Mouse (Mus musculus): ENCODE results near the gene Mphosph10. TPM values are rescaled to one million over a fixed set of nuclear protein-coding genes. Genes with fewer than 3 reads are reported as not detected.

Gene Mphosph10
- polyA plus RNA-seq, 1 experiment from 2014 or later, result 18.6 TPM

DNA sequence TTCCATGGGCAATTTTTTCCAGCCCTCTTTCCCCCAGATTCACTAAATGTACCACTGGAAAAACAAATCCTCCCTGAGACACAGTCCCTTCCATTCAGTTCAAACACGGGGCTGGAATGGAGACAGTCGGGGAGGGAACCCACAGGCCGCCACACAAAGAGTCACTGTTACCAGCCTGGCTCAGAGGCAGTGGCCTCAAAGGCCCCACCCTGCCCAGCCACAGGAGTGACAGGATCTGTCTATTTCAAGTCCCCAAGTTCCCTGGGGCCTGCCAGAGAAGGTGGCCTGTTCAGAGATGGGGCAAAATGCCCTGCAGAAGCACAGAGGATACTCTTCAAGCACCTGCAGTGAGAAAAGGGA lies 31.5 kb downstream of the Mphosph10 start:
- H3K36me3 ChIP-seq (ENCODE audit: control insufficient read depth, insufficient read depth, low read length), result peaks cover 77% of the 10 kb centered on the region
- ATAC-seq (ENCODE audit: insufficient number of reproducible peaks, insufficient read depth, low FRiP score, low read depth), result no peak
- H3K9me3 ChIP-seq (ENCODE audit: control insufficient read depth, low read length), result no peaks in the 10 kb centered on the region
- H3K27ac ChIP-seq (replicated peaks in 1 of 2; ENCODE audit: control insufficient read depth in 1 of 2, insufficient read depth in 1 of 2, low read depth in 2 of 2, low read length in 2 of 2), result no peak overlapping the region
- peaks cover 4 to 5% of the 10 kb centered on the region in 2 experiments; a peak in 2 of 4 replicates for H3K4me1 ChIP-seq (ENCODE audit: control insufficient read depth in 2 of 2, insufficient read depth in 2 of 2, low read length in 2 of 2)
- no peak overlapping the region for H3K9ac ChIP-seq (ENCODE audit: low read length)
- WGBS, result 74% methylated on average over 3 of the region's 3 CpGs
- H3K27me3 ChIP-seq (ENCODE audit: control insufficient read depth, insufficient read depth, low read length), result no peaks in the 10 kb centered on the region
- no peak overlapping the region for H3K4me2 ChIP-seq (ENCODE audit: low read length)
- no peak overlapping the region for H3K4me3 ChIP-seq (ENCODE audit: control insufficient read depth in 1 of 2, insufficient read depth in 1 of 2, low read depth in 1 of 2, low read length in 2 of 2)

DNA sequence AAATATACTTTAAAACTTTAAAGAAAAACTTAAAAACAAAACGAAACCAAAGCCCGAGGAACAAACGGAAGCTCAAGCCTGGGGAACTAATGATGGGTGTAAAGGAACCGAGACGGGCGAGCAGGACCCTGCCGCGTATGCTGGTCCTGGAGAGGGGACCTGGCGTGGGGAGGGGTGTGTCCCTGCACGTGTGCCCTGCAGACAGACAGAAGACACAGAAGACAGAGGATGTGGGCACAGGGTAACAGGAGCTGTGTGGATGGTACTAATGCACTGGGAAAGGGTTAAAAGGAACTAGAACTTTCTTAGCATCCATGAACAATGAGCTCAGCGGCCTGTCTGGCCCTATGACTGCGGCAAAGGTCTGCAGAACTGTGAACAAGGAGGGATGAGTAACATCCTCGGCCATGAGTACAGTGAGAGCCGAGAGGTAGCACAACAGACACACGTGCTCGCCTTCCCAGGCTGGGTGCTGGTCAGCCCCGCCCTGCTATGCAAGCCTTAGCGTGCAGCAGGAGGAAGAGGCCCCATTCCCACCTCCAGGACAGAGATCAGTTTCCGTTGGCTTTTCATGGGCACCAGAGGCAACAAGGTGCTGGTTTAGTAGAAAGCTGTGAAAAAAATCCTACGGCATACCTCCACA lies 32.0 kb downstream of the Mphosph10 start:
- 83% methylated on average over 20 of the region's 20 CpGs for WGBS
- no peak overlapping the region for H3K4me2 ChIP-seq (ENCODE audit: low read length)
- peaks cover 72% of the 10 kb centered on the region for H3K36me3 ChIP-seq (ENCODE audit: control insufficient read depth, insufficient read depth, low read length)
- H3K27ac ChIP-seq (replicated peaks in 1 of 2; ENCODE audit: control insufficient read depth in 1 of 2, insufficient read depth in 1 of 2, low read depth in 2 of 2, low read length in 2 of 2), result no peak overlapping the region
- no peak overlapping the region for H3K4me3 ChIP-seq (ENCODE audit: control insufficient read depth in 1 of 2, insufficient read depth in 1 of 2, low read depth in 1 of 2, low read length in 2 of 2)
- no peak overlapping the region for H3K9ac ChIP-seq (ENCODE audit: low read length)
- peaks cover 4 to 5% of the 10 kb centered on the region in 2 experiments; a peak in 2 of 4 replicates for H3K4me1 ChIP-seq (ENCODE audit: control insufficient read depth in 2 of 2, insufficient read depth in 2 of 2, low read length in 2 of 2)
- no peak for ATAC-seq (ENCODE audit: insufficient number of reproducible peaks, insufficient read depth, low FRiP score, low read depth)
- no peaks in the 10 kb centered on the region for H3K9me3 ChIP-seq (ENCODE audit: control insufficient read depth, low read length)
- H3K27me3 ChIP-seq (ENCODE audit: control insufficient read depth, insufficient read depth, low read length), result no peaks in the 10 kb centered on the region

DNA sequence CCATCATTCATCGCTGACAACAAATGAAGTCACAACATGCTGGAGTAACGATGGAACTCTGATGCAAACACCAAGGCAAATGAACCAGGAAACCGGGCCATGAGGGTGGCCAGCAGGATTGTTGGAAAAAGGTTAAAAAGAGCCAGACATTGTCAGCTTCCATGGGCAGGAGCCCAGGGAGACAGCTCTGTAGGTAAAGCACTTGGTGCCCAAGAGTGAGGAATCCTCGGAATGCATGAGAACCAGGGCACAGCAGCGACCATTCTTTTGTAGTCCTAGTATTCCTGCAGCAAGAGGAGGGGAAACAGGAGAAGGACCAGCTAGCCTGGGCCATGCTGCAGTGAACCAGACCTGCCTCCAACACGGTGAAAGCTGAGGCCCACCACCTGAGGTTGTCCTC lies 33.4 kb downstream of the Mphosph10 start:
- Histone ChIP-seq H3K4me3 (ENCODE audit: control insufficient read depth in 1 of 2, insufficient read depth in 1 of 2, low read depth in 1 of 2, low read length in 2 of 2) (no peak overlapping the region), H3K4me1 (ENCODE audit: control insufficient read depth in 2 of 2, insufficient read depth in 2 of 2, low read length in 2 of 2) (peaks cover 4 to 5% of the 10 kb centered on the region in 2 experiments; a peak in 2 of 4 replicates), H3K36me3 (ENCODE audit: control insufficient read depth, insufficient read depth, low read length) (peaks cover 63% of the 10 kb centered on the region), H3K27ac (replicated peaks in 1 of 2; ENCODE audit: control insufficient read depth in 1 of 2, insufficient read depth in 1 of 2, low read depth in 2 of 2, low read length in 2 of 2) (no peak overlapping the region), H3K4me2 (ENCODE audit: low read length) (no peak overlapping the region), H3K9ac (ENCODE audit: low read length) (no peak overlapping the region), H3K27me3 (ENCODE audit: control insufficient read depth, insufficient read depth, low read length) (no peaks in the 10 kb centered on the region), H3K9me3 (ENCODE audit: control insufficient read depth, low read length) (no peaks in the 10 kb centered on the region)
- no peak for ATAC-seq (ENCODE audit: insufficient number of reproducible peaks, insufficient read depth, low FRiP score, low read depth)
- WGBS, result 66% methylated on average over 6 of the region's 6 CpGs

DNA sequence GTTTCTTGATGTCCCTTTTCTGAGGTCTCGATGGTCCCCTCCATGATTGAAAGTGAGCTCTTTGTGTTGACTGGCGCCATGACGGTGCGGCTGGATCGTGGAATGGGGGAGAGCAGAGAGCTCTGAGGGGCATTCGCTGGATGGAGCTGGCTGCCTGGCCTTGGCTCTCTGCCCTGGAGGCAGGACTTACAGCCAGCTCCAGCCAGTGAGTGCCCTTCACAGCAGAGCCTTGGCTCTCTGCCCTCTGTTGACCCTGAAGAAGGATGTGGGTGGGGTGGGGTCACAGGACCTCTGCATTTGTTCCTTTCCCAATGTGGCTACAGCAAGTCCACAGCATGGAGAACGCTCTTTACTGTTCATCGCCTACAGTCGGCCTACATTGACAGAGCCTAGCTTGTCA lies 34.7 kb downstream of the Mphosph10 start:
- Histone ChIP-seq H3K27ac (replicated peaks in 1 of 2; ENCODE audit: control insufficient read depth in 1 of 2, insufficient read depth in 1 of 2, low read depth in 2 of 2, low read length in 2 of 2) (no peak overlapping the region), H3K4me2 (ENCODE audit: low read length) (no peak overlapping the region), H3K36me3 (ENCODE audit: control insufficient read depth, insufficient read depth, low read length) (peaks cover 63% of the 10 kb centered on the region), H3K4me3 (ENCODE audit: control insufficient read depth in 1 of 2, insufficient read depth in 1 of 2, low read depth in 1 of 2, low read length in 2 of 2) (no peak overlapping the region), H3K4me1 (ENCODE audit: control insufficient read depth in 2 of 2, insufficient read depth in 2 of 2, low read length in 2 of 2) (peaks cover 4 to 5% of the 10 kb centered on the region in 2 experiments; a peak in 2 of 4 replicates), H3K9ac (ENCODE audit: low read length) (no peak overlapping the region), H3K9me3 (ENCODE audit: control insufficient read depth, low read length) (no peaks in the 10 kb centered on the region), H3K27me3 (ENCODE audit: control insufficient read depth, insufficient read depth, low read length) (no peaks in the 10 kb centered on the region)
- WGBS, result 82% methylated on average over 9 of the region's 9 CpGs
- 0 out of 2 replicates have a peak, but pooled peaks have one; percentile 23 for ATAC-seq (ENCODE audit: insufficient number of reproducible peaks, insufficient read depth, low FRiP score, low read depth)

DNA sequence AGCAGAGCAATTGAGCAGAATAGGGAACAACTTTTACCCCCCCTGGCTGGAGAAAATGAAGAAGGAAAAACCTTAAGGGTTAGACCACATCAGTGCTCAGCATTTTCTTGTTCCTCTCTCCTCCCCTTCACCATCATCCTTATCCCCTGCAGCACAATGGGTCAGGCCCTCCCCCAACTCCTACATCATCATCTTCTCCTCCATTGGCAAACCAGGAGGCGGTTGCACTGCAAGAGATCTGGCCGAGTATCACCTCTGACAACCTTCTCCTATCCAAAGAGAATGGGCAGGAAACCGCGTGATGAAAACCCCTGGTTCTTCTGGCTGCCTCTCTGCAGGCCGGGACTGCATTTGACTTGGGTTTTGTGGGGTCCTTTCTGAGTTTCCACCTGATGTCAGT lies 35.4 kb downstream of the Mphosph10 start:
- Histone ChIP-seq H3K9me3 (ENCODE audit: control insufficient read depth, low read length) (no peaks in the 10 kb centered on the region), H3K4me1 (ENCODE audit: control insufficient read depth in 2 of 2, insufficient read depth in 2 of 2, low read length in 2 of 2) (peaks cover 4 to 5% of the 10 kb centered on the region in 2 experiments; a peak in 2 of 4 replicates), H3K4me3 (ENCODE audit: control insufficient read depth in 1 of 2, insufficient read depth in 1 of 2, low read depth in 1 of 2, low read length in 2 of 2) (no peak overlapping the region), H3K27me3 (ENCODE audit: control insufficient read depth, insufficient read depth, low read length) (no peaks in the 10 kb centered on the region), H3K4me2 (ENCODE audit: low read length) (no peak overlapping the region), H3K36me3 (ENCODE audit: control insufficient read depth, insufficient read depth, low read length) (peaks cover 63% of the 10 kb centered on the region), H3K27ac (replicated peaks in 1 of 2; ENCODE audit: control insufficient read depth in 1 of 2, insufficient read depth in 1 of 2, low read depth in 2 of 2, low read length in 2 of 2) (no peak overlapping the region), H3K9ac (ENCODE audit: low read length) (no peak overlapping the region)
- WGBS, result 78% methylated on average over 5 of the region's 5 CpGs
- ATAC-seq (ENCODE audit: insufficient number of reproducible peaks, insufficient read depth, low FRiP score, low read depth), result no peak

DNA sequence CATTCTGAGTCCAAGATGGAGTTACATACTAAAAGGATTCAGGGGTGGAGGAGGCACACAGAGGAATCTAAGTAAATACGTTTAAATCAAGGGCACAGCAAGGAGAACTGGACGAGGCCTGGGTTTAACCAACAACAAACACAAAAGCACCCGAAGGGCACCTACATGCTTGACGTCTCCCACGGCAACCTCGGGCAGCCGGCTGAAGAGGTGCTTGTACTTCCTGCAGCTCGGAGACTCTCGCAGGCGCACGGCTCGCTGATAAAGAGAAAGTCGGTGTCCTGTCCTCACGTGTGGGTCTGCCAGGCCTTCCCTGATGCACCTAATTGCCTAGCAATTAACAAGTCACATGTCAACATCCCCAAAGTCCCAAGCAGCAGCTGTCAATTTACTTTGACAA lies 37.9 kb downstream of the Mphosph10 start:
- Histone ChIP-seq H3K9ac (ENCODE audit: low read length) (no peak overlapping the region), H3K4me3 (ENCODE audit: control insufficient read depth in 1 of 2, insufficient read depth in 1 of 2, low read depth in 1 of 2, low read length in 2 of 2) (no peak overlapping the region), H3K4me1 (ENCODE audit: control insufficient read depth in 2 of 2, insufficient read depth in 2 of 2, low read length in 2 of 2) (peaks cover 4 to 5% of the 10 kb centered on the region in 2 experiments; a peak in 2 of 4 replicates), H3K27me3 (ENCODE audit: control insufficient read depth, insufficient read depth, low read length) (no peaks in the 10 kb centered on the region), H3K27ac (replicated peaks in 1 of 2; ENCODE audit: control insufficient read depth in 1 of 2, insufficient read depth in 1 of 2, low read depth in 2 of 2, low read length in 2 of 2) (no peak overlapping the region), H3K36me3 (ENCODE audit: control insufficient read depth, insufficient read depth, low read length) (peaks cover 59% of the 10 kb centered on the region), H3K9me3 (ENCODE audit: control insufficient read depth, low read length) (no peaks in the 10 kb centered on the region), H3K4me2 (ENCODE audit: low read length) (no peak overlapping the region)
- WGBS, result 48% methylated on average over 14 of the region's 14 CpGs
- no peak for ATAC-seq (ENCODE audit: insufficient number of reproducible peaks, insufficient read depth, low FRiP score, low read depth)

DNA sequence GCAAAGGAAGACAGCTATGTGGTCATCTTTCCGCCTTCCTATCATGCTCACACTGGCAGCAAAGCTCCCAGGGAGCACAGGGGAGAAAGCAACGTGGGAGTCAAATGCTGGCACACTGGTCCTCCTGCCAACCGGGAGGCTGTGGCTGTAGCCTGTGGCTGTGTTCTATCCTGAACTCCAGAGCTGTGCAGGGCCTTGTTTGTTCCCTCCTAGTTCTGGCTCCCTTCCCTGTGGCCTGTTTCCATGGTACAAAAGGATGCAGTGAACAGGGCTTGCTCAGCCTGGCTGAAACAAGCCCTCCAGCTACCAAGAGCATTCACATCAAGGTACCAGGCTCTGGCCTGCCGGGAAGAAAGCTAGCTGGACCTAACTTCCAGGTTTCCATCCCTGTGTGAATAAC lies 41.0 kb downstream of the Mphosph10 start:
- H3K9me3 ChIP-seq (ENCODE audit: control insufficient read depth, low read length), result no peaks in the 10 kb centered on the region
- 80% methylated on average over 4 of the region's 4 CpGs for WGBS
- no peak overlapping the region for H3K4me2 ChIP-seq (ENCODE audit: low read length)
- H3K9ac ChIP-seq (ENCODE audit: low read length), result no peak overlapping the region
- peaks cover 64% of the 10 kb centered on the region for H3K36me3 ChIP-seq (ENCODE audit: control insufficient read depth, insufficient read depth, low read length)
- no peak overlapping the region for H3K4me3 ChIP-seq (ENCODE audit: control insufficient read depth in 1 of 2, insufficient read depth in 1 of 2, low read depth in 1 of 2, low read length in 2 of 2)
- ATAC-seq (ENCODE audit: insufficient number of reproducible peaks, insufficient read depth, low FRiP score, low read depth), result no peak
- H3K4me1 ChIP-seq (ENCODE audit: control insufficient read depth in 2 of 2, insufficient read depth in 2 of 2, low read length in 2 of 2), result no peaks in the 10 kb centered on the region
- H3K27me3 ChIP-seq (ENCODE audit: control insufficient read depth, insufficient read depth, low read length), result no peaks in the 10 kb centered on the region
- H3K27ac ChIP-seq (replicated peaks in 1 of 2; ENCODE audit: control insufficient read depth in 1 of 2, insufficient read depth in 1 of 2, low read depth in 2 of 2, low read length in 2 of 2), result no peak overlapping the region

Measured in heart, embryonic 14.5 days (tissue).